Mouse (Mus musculus) neural tube, embryonic 10.5 days (tissue): ENCODE measurements at regions not wholly inside any gene's neighbourhood (a gene's known extent, or its start where the extent isn't known, plus 50 kb on each side); places are given as distances from the start of the nearest gene placed in this dataset.
"Not testable (repeated sequence)": the region's sequence is repeated elsewhere in the genome, so short reads cannot be mapped to it uniquely, and the experiment has no call there.

ENCODE experiments used
- DNase-seq: peaks from one replicate; pipeline ENCODE4 v3.0.0-alpha.2; 2017; ENCODE audit warnings: low spot score; ENCODE audit errors: extremely low spot score

GRCm38 (mm10) chr3:50652265-50652664 lies 208.9 kb upstream of the Slc7a11 start:
- no peak for DNase-seq

- no peak for DNase-seq
Measured at GRCm38 (mm10) chr3:50643068-50643467, 199.7 kb upstream of the Slc7a11 start.

GRCm38 (mm10) chr3:50639907-50640323 lies 196.5 kb upstream of the Slc7a11 start:
- no peak for DNase-seq

- DNase-seq = no peak
Measured at GRCm38 (mm10) chr3:50634457-50635075, 191.2 kb upstream of the Slc7a11 start.

- no peak for DNase-seq
Measured at GRCm38 (mm10) chr3:50631286-50631685, 187.9 kb upstream of the Slc7a11 start.

GRCm38 (mm10) chr3:50628092-50628696 lies 184.8 kb upstream of the Slc7a11 start:
- no peak for DNase-seq

- DNase-seq = not testable (repeated sequence)
Measured at GRCm38 (mm10) chr3:50621176-50621575, 177.8 kb upstream of the Slc7a11 start.

GRCm38 (mm10) chr3:50619061-50619460 lies 175.6 kb upstream of the Slc7a11 start:
- DNase-seq = no peak

- no peak for DNase-seq
Measured at GRCm38 (mm10) chr3:50615384-50616285, 172.2 kb upstream of the Slc7a11 start.

- no peak for DNase-seq
Measured at GRCm38 (mm10) chr3:50613011-50613410, 169.6 kb upstream of the Slc7a11 start.

GRCm38 (mm10) chr3:50609341-50610012 lies 166.1 kb upstream of the Slc7a11 start:
- DNase-seq = peak; percentile 20

- no peak for DNase-seq
Measured at GRCm38 (mm10) chr3:50607736-50608135, 164.3 kb upstream of the Slc7a11 start.

- DNase-seq = no peak
Measured at GRCm38 (mm10) chr3:50606986-50607385, 163.6 kb upstream of the Slc7a11 start.

- DNase-seq = no peak
Measured at GRCm38 (mm10) chr3:50605750-50606149, 162.3 kb upstream of the Slc7a11 start.

- no peak for DNase-seq
Measured at GRCm38 (mm10) chr3:50603182-50603581, 159.8 kb upstream of the Slc7a11 start.

GRCm38 (mm10) chr3:50595732-50596131 lies 152.3 kb upstream of the Slc7a11 start:
- DNase-seq = no peak

- no peak for DNase-seq
Measured at GRCm38 (mm10) chr3:50584323-50584722, 140.9 kb upstream of the Slc7a11 start.

GRCm38 (mm10) chr3:50583475-50583874 lies 140.1 kb upstream of the Slc7a11 start:
- no peak for DNase-seq

GRCm38 (mm10) chr3:50574388-50574787 lies 131.0 kb upstream of the Slc7a11 start:
- DNase-seq = no peak

- no peak for DNase-seq
Measured at GRCm38 (mm10) chr3:50570027-50570426, 126.6 kb upstream of the Slc7a11 start.

- DNase-seq = no peak
Measured at GRCm38 (mm10) chr3:50569565-50569964, 126.2 kb upstream of the Slc7a11 start.

GRCm38 (mm10) chr3:50554150-50554549 lies 110.7 kb upstream of the Slc7a11 start:
- DNase-seq = no peak
